Mouse (Mus musculus) hematopoietic stem cell, adult 5-6 weeks (primary cell): ENCODE measurements around the gene Ifna6. TPM values are rescaled to one million over a fixed set of nuclear protein-coding genes. Genes with fewer than 3 reads are reported as not detected.
"Not testable (repeated sequence)": the region's sequence is repeated elsewhere in the genome, so short reads cannot be mapped to it uniquely, and the experiment has no call there.

Source experiments
- ATAC-seq, 2 experiments: fragments of 125-278 bp in 1 of 2; replicated peaks in 1 of 2; 2 replicates each; pipeline ENCODE4 v1.8.0; 2016 to 2017; ENCODE audit warnings: inconsistent platforms in 2 of 2, mild to moderate bottlenecking in 2 of 2, moderate number of reproducible peaks in 2 of 2, low read depth in 1 of 2, moderate TSS enrichment in 1 of 2; ENCODE audit not compliant: low FRiP score in 2 of 2, poor library complexity in 2 of 2, severe bottlenecking in 2 of 2, insufficient read depth in 1 of 2, low TSS enrichment in 1 of 2
- total RNA-seq: library from RNA; stranded (forward); fragments of 172-1452, 232-1000 nt; gene quantifications from 2 replicates; pipeline ENCODE4 v1.2.3, GENCODE M21; 2017

The Ifna6 gene
- total RNA-seq, 1 experiment from 2014 or later = not detected

- not testable (repeated sequence) for ATAC-seq
Observed at GRCm38 (mm10) chr4:88835225-88835624, 8.0 kb downstream of the Ifna6 start, which contains the start of gene Ifna5. Gene Ifna5 (plus strand): TSS chr4:88835525.

- no peak for ATAC-seq
Observed at GRCm38 (mm10) chr4:88838828-88839227, 11.6 kb downstream of the Ifna6 start.

- ATAC-seq = no peak
Observed at GRCm38 (mm10) chr4:88840058-88840457, 12.8 kb downstream of the Ifna6 start.

GRCm38 (mm10) chr4:88841438-88841911 is 14.3 kb downstream of the Ifna6 start, which contains the start of gene Ifna4:
Gene Ifna4 (plus strand): TSS chr4:88841861.
- no peak for ATAC-seq

- no peak for ATAC-seq
Observed at GRCm38 (mm10) chr4:88845334-88845733, 18.1 kb downstream of the Ifna6 start.

- ATAC-seq = peak in 1 of 2 experiments; percentile 46; a peak in 1 of 4 replicates
Observed at GRCm38 (mm10) chr4:88849698-88850097, 22.5 kb downstream of the Ifna6 start, which contains the start of gene Ifna1. Gene Ifna1 (plus strand): TSS chr4:88850087.

GRCm38 (mm10) chr4:88851026-88851763 is 24.0 kb downstream of the Ifna6 start:
- no peak for ATAC-seq

- ATAC-seq = peak; percentile 17 to 21; a peak in 2 of 4 replicates
Observed at GRCm38 (mm10) chr4:88859214-88859613, 32.0 kb downstream of the Ifna6 start.

GRCm38 (mm10) chr4:88863309-88863708 is 36.1 kb downstream of the Ifna6 start:
- no peak for ATAC-seq

GRCm38 (mm10) chr4:88864599-88864998 is 37.4 kb downstream of the Ifna6 start:
- ATAC-seq = peak; percentile 82 to 87

- ATAC-seq = peak; percentile 12 to 20
Observed at GRCm38 (mm10) chr4:88865011-88865569, 37.9 kb downstream of the Ifna6 start.

- peak; percentile 72 to 82 for ATAC-seq
Observed at GRCm38 (mm10) chr4:88867366-88867925, 40.2 kb downstream of the Ifna6 start.

- peak; percentile 28 to 45 for ATAC-seq
Observed at GRCm38 (mm10) chr4:88867926-88868911, 41.0 kb downstream of the Ifna6 start.

GRCm38 (mm10) chr4:88872691-88873090 is 45.5 kb downstream of the Ifna6 start:
- 0 out of 4 replicates have a peak, but pooled peaks of 1 of the 2 experiments have one; percentile 30 for ATAC-seq

GRCm38 (mm10) chr4:88875435-88876095 is 48.3 kb downstream of the Ifna6 start:
- ATAC-seq = no peak

- no peak for ATAC-seq
Observed at GRCm38 (mm10) chr4:88876520-88876919, 49.3 kb downstream of the Ifna6 start.
